Mouse (Mus musculus): ENCODE data around the gene Spire2.

DNA sequence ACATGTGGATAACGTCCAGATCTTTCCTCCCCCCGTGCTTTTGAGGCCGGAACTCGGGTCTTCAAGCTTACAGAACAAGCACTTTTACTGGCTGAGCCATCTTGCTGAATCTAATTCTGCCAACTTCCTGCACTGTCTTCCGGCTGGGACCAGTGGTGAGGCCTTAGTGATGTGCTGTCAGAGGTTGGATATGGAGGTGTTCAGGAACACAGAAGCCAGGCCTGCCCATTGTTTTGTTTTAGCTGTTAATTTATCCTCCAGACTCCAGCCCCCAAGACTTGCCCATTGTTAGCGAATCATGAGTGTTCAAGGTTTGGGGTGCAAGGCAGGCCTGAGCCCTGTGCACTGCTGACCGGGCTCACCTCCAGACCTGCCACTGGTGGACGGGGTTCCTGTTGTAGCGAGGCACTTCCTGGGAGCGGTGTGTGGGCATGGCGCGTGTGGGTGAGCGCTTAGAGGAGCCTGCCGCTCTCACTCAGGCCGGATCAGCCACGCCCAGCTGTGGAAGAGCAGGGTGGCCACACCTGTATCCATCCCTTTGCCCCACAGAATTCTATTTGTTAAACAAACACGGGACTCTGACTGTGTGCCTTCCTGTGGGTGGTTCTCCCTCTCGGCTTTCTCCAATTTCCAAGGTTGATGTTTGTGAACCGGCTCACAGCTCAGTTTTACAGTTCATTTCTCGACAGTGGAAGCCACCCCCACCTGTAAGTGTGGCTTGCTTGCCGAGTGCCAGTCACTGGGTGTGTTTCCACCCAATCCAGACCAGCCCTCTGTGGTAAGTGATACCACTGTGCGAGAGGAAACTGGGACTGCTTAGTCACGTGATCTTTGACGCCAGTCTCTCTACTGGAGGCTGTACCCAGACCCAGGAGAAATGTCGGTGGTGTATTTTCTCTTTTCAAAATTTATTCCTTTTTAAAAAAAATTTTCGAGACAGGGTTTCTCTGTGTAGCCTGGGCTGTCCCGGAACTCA is 8.8 kb downstream of the Spire2 start:
- no peak for TF ChIP-seq CTCF (IDR thresholded peaks at IDR 0.05; ENCODE audit: low read depth)
- no peak for TF ChIP-seq EP300 (IDR thresholded peaks at IDR 0.05; ENCODE audit: low read depth)

Data from liver, postnatal 0 days (tissue).